Mouse (Mus musculus) v-Abl transformed pro-B cells (cell line): Measurements from ENCODE around the gene Btnl1.

Experiments used
- in situ Hi-C, 2 experiments: fragments of 400-800 bp; cut with MboI; formaldehyde crosslinking; loops; one replicate each; pipeline ENCODE4 v1.15.1; 2025; ENCODE audit not compliant: unreplicated experiment in 2 of 2

Btnl1 gene

GRCm38 (mm10) chr17:34376847-34377246 is at the start of gene Btnl1:
TSS of gene Btnl1 (plus strand) at chr17:34377132.
- in situ Hi-C loops, result no loop called here

GRCm38 (mm10) chr17:34329807-34330206 is 47.1 kb upstream of the Btnl1 start:
- in situ Hi-C loops, result no loop called here

GRCm38 (mm10) chr17:34331200-34331599 is 45.7 kb upstream of the Btnl1 start:
- in situ Hi-C loops, result no loop called here

- in situ Hi-C loops, result no loop called here
Observed at GRCm38 (mm10) chr17:34340619-34341402, 36.1 kb upstream of the Btnl1 start.

- in situ Hi-C loops, result loop anchor here (5.0 kb wide), 3 partner anchors 33 to 98 kb away; partner anchors contain the start of gene H2-Ab1 (in 1 of the 2)
Observed at GRCm38 (mm10) chr17:34344882-34345281, 32.0 kb upstream of the Btnl1 start.

- in situ Hi-C loops, result loop anchor here (5.0 kb wide), 3 partner anchors 33 to 98 kb away; partner anchors contain the start of gene H2-Ab1 (in 1 of the 2)
Observed at GRCm38 (mm10) chr17:34345486-34345885, 31.4 kb upstream of the Btnl1 start.

- in situ Hi-C loops, result loop anchor here (5.0 kb wide), 3 partner anchors 34 to 99 kb away; partner anchors contain the start of gene H2-Ab1 (in 1 of the 2)
Observed at GRCm38 (mm10) chr17:34346041-34346440, 30.9 kb upstream of the Btnl1 start.

GRCm38 (mm10) chr17:34347606-34348308 is 29.2 kb upstream of the Btnl1 start:
- in situ Hi-C loops, result loop anchor here (5.0 kb wide), 3 partner anchors 35 to 100 kb away; partner anchors contain the start of gene H2-Ab1 (in 1 of the 2)

- in situ Hi-C loops, result loop anchor here (5.0 kb wide), 3 partner anchors 37 to 102 kb away; partner anchors contain the start of gene H2-Ab1 (in 1 of the 2)
Observed at GRCm38 (mm10) chr17:34349429-34349828, 27.5 kb upstream of the Btnl1 start.

GRCm38 (mm10) chr17:34354539-34354938 is 22.4 kb upstream of the Btnl1 start, which contains the start of gene Btnl2:
TSS of gene Btnl2 (plus strand) at chr17:34354822.
- in situ Hi-C loops, result loop anchor here in 1 of 2 experiments (10.0 kb wide), 1 partner anchor 180 kb away; no protein-coding TSS in a partner anchor

- in situ Hi-C loops, result loop anchor here in 1 of 2 experiments (10.0 kb wide), 1 partner anchor 180 kb away; no protein-coding TSS in a partner anchor
Observed at GRCm38 (mm10) chr17:34354940-34355339, 22.0 kb upstream of the Btnl1 start.

- in situ Hi-C loops, result no loop called here
Observed at GRCm38 (mm10) chr17:34362954-34363546, 13.9 kb upstream of the Btnl1 start.

GRCm38 (mm10) chr17:34363676-34364310 is 13.1 kb upstream of the Btnl1 start:
- in situ Hi-C loops, result no loop called here

- in situ Hi-C loops, result no loop called here
Observed at GRCm38 (mm10) chr17:34365031-34365430, 11.9 kb upstream of the Btnl1 start.

GRCm38 (mm10) chr17:34370563-34370962 is 6.4 kb upstream of the Btnl1 start:
- in situ Hi-C loops, result no loop called here

- in situ Hi-C loops, result no loop called here
Observed at GRCm38 (mm10) chr17:34373055-34373709, 3.8 kb upstream of the Btnl1 start.

- in situ Hi-C loops, result no loop called here
Observed at GRCm38 (mm10) chr17:34377450-34378209, 698 bp downstream of the Btnl1 start.

- in situ Hi-C loops, result no loop called here
Observed at GRCm38 (mm10) chr17:34378716-34379115, 1.8 kb downstream of the Btnl1 start.

GRCm38 (mm10) chr17:34379451-34379850 is 2.5 kb downstream of the Btnl1 start:
- in situ Hi-C loops, result no loop called here
